Mouse (Mus musculus) ES-E14 (cell line): ENCODE results near the gene Pax1.

Experiments used
- CHD2 ChIP-seq: IDR thresholded peaks from 2 replicates; pipeline ENCODE4 v1.6.1; 2014; ENCODE audit warnings: mild to moderate bottlenecking, low read depth, low read length, inconsistent platforms
- HCFC1 ChIP-seq: IDR thresholded peaks from 2 replicates; pipeline ENCODE4 v1.6.1; 2012; ENCODE audit warnings: low read length, inconsistent platforms, borderline replicate concordance; ENCODE audit not compliant: insufficient read depth
- MAFK ChIP-seq: IDR thresholded peaks from 2 replicates; pipeline ENCODE4 v1.6.1; 2014; ENCODE audit warnings: mild to moderate bottlenecking, low read depth, low read length, inconsistent platforms; ENCODE audit not compliant: insufficient read depth
- ZC3H11A ChIP-seq: IDR thresholded peaks from 2 replicates; pipeline ENCODE4 v1.6.1; 2012; ENCODE audit warnings: low read depth, mild to moderate bottlenecking, inconsistent platforms, low read length, borderline replicate concordance
- ZNF384 ChIP-seq: IDR thresholded peaks from 2 replicates; pipeline ENCODE4 v1.6.1; 2012; ENCODE audit warnings: low read depth, low read length, inconsistent platforms

DNA sequence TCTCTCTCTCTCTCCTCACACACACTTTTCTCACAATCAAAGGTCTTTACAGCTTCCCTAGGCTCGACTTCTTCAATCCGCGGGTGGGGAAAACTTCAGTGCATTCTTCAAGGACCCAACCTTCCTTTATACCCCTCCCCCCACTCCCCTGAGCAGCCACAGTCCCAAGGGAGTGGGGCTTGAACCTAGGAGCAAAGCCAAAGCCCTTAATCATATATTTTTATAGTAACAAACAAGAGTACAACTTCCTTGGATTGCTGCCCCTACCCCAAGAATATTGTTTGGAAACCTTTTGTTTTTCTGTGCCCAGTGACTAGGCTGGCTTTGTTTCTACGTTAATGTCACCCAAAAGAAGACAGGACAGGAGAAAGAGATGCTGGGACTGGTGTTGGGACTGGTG lies 12.5 kb downstream of the Pax1 start:
- TF ChIP-seq MAFK (no peak), ZC3H11A (no peak), ZNF384 (no peak), HCFC1 (no peak), CHD2 (no peak)
